Mouse (Mus musculus): ENCODE measurements around the gene Igsf8.

GRCm38 (mm10) chr1:172306885-172307284 lies 45.4 kb downstream of the Igsf8 start:
- TF ChIP-seq CTCF (IDR thresholded peaks at IDR 0.05; ENCODE audit: control insufficient read depth, insufficient read depth, insufficient read length) (no peak), FOSL1 (IDR thresholded peaks at IDR 0.05; ENCODE audit: insufficient read depth, low read length, poor library complexity, severe bottlenecking) (no peak)

Data from C2C12 (cell line).